Mouse (Mus musculus): Measurements from ENCODE around the gene Unc79.

The Unc79 gene

DNA sequence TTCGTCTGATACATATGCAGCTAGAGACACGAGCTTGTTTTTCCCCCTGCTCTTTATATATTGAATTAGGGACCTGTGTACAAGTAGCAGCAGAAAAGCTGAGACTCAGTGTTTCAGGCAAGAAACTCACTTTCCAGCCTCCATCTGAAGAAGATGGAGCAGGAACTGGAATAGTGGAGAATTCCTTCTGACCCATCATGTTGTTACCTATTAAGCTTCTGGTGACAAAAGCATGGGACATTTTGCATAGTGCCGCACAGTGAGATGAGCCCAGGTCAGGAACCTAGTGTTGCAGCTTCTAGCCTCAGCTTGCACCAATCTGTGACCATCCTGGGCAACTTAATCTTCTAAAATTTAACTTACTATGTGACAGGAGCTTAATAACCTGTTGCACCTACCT is 92.7 kb downstream of the Unc79 start:
- no peak for DNase-seq (ENCODE audit: low read depth, low spot score)

DNA sequence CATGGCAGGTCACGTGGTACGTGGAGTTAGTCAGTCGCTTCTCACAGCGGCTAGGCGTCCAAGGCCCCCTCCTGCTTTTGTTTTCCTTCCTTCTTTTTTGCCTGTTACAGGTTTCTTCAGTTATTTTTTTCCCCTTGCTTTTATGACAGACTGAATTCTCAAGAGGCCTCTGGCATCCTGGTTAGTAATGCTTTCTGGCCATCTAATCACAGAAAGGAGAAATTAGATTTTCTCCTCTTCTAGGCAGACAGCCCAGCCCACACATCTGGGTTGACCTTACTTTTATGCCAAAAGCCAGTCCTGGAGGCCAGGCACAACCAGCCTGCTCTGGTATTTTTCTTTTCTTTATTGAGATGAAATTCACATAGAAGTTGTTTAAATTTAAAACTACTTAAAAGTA is 94.1 kb downstream of the Unc79 start:
- DNase-seq (ENCODE audit: low read depth, low spot score) = no peak

DNA sequence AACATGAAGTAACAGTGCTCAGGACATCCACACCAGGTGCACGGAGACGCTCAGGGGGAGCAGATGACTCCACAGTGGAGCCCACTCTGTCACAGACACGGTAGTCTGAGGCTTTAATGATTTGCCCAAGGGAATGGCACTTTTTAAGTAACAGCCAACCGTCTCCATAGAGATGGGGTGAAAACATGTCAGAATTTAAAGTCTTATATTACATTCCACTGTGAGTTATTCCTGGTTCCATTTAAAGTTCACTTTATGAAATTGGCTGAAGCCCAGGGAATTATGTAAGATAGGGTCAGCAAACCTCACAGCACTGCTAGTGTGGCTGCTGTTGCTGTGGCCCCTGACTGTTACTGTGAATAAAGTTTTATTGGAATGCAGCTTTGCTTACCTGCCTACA is 95.8 kb downstream of the Unc79 start:
- no peak for DNase-seq (ENCODE audit: low read depth, low spot score)

DNA sequence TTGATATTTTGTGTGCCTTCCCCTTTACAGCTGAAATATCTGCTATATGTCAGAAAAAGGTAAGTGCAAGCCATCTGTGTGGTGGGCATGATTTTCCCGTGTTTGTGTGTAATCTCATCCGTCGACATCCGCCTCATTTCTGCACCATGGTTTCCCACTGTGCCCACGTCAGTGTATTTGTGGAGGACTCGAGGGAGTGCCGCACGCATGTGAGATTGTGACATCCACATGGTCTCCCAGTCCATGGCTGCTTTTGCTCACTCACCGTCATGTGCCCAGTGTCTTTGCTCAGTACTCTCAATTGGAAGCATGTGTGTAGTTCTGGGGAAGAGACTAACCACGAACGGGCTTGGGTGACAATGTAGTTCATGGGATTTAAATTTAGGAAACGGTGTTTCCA is 101.2 kb downstream of the Unc79 start:
- DNase-seq (ENCODE audit: low read depth, low spot score) = no peak

DNA sequence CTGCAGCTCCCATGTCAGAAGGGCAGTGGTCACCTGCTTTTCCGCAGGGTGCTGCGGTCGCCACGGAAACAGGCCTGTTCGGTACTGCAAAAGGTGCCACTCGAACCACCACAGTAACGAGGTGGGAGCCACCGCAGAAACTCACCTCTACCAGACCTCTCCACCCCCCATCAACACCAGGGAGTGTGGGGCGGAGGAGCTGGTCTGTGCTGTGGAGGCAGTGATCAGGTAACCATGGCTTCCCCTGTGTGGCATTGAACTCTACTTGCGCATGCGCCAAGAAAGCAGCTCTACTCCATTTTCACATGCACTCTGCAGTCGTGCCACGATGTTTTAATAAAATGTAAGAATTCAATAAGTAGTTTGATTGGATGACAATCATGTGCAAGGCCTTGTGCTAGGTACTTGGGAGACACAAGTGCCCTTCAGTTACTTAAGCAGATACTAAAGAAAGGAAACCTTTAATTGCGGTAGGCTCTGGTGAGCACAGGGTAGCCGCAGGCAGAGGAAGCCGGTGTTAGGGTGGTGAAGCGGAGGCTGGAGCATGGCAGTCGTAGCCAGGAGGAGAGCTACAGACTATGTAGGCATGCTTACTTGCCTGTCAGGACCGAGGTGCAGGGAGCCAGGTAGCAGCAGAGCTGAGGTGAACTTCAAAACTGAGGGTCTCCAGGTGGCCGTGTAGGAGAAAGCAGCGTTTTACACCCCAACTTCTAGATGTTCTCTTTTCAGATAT is 110.8 kb downstream of the Unc79 start:
- no peak for DNase-seq (ENCODE audit: low read depth, low spot score)

DNA sequence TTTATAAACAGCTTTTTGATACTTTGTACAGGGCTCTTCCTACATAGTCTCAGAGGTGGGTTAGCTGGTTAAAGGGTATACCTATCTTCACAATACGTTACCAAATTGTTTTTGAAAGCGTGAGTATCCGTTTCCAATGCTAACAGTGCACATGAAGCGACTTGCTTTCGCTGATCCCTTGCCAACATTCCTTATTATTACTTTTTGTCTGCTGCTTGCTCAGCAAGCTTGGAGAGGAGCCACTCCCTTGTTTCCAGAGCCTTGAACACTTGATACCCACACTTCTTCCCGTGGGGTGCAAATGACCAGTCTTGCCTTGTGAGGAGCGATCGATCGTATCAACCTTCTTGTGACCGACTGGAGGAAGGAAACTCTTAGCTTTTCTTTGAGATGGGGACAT is 112.1 kb downstream of the Unc79 start:
- no peak for DNase-seq (ENCODE audit: low read depth, low spot score)

DNA sequence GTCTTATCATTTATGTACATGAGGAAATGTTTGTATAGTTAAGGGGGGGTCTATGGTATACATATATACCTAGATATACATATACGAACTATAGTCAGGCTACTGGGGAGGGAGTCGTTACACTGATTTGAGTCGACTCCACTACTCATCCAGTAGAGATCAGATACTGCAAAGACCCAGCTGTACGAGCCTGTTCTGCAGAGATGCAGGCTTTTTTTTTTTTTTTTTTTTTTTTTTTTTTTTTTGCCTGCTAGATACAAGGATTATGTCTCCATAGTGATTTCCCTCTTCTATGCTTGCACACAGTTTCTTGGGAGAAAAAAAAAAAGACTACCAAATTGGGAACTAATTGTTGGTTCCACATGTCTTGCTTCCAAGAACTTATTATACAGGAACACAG is 113.5 kb downstream of the Unc79 start:
- DNase-seq (ENCODE audit: low read depth, low spot score) = peak; percentile 59

DNA sequence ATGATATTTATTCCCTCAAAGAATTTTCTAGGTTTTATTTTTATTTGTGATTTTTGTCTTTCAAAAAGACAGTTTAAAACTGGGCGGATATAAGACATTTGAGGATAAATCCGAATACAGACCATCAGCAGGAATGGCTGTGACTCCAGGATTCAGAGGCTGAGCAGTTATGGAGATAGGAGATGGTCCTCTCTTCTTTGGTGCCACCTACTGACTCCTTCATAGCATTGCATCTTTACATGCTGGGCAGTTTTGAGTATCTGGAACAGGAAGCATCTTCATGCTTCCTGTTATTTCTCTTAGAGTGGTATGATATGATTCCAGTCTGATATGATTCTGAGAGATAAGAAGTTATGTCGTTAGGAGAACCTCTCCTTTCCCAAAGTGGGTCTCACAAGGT is 116.3 kb downstream of the Unc79 start:
- DNase-seq (ENCODE audit: low read depth, low spot score) = peak; percentile 83

DNA sequence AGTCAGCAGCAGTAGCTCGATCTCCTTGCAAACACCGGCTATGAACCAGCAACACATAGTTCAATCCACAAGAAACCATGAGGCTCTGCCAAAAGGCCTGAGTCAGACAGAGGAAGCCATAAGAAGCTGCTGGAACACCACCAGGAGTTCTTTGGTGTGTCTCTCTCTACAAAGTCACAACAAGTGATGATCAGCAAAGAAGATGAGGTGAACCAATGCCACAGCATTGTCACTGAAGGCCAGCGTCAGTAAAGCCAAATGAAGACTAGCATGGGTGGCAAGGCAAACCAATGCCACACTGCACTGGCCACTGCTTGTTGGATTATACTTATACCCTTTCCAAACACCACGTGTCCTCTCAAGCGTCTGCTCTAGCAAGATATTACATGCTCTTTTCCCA is 119.5 kb downstream of the Unc79 start:
- no peak for DNase-seq (ENCODE audit: low read depth, low spot score)

DNA sequence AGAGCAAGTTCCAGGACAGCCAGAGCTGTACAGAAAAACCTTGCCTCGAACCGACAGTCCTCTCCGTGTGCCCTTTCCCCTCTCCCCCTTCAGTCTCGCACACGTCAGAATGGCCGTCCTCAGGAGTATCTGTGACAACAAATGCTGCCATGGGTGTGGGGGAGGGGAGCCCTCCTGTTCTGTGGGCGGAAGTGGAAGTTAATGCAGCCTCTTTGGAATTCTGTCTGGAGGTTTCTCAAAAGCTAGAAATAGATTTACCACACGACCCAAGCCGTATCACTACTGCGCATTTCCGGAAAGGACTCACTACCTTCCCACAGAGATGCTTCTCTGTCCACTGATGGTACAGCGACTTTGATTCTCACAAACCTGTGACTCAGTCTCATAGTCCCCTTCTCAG is 120.9 kb downstream of the Unc79 start:
- DNase-seq (ENCODE audit: low read depth, low spot score) = peak; percentile 45

DNA sequence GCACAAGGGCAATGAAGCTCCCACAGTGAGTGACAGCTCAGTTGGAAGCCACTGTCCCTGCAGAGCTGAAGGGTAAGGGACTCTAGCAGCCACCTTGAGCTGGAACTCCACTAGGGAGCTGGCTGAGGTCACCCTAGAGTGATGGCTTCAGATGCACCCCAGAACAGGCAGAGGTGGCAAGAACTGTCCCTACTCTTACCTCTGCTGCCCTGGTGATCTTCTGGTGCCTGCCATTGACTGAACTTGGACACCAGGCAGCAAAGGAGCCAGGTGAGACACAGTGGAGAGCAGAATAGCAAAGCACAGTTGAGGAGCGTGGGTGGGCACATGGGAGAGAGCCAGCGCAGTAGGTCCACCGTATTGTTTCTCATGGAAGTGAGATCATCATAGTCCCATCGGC is 125.3 kb downstream of the Unc79 start:
- no peak for DNase-seq (ENCODE audit: low read depth, low spot score)

DNA sequence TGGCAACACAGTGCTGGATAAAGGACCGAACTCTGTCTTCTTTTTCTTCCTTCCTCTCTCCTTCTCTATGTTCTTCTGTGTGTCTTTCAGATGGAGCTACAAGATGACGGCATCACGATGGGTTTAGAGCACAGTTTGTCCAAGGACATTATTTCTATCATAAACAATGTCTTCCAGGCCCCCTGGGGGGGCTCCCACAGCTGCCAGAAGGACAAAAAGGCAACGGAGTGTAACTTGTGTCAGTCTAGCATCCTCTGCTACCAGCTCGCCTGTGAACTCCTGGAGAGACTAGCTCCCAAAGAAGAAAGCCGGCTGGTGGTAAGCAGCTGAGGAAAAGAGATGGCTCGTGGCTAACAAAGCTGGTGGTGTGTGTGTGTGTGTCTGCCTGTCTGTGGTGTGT is 130.1 kb downstream of the Unc79 start:
- DNase-seq (ENCODE audit: low read depth, low spot score) = no peak

DNA sequence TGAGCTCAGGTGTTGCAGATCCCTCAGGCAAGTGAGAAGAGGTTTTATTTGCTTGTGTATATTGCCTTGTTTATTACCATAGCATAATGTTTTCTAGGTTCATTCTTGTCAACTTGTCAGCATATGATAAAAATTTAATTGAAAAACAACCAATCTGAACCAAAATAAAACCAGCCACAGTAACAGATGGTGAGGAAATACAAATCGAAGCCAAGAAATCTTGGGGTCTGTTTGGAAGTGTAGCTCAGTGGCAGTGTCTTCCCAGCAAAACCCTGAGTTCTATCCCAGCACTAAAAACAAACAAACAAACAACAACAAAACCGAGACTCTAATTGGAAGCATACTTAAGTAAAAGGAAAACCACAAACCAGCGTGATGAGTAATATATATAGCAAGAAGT is 131.4 kb downstream of the Unc79 start:
- no peak for DNase-seq (ENCODE audit: low read depth, low spot score)

DNA sequence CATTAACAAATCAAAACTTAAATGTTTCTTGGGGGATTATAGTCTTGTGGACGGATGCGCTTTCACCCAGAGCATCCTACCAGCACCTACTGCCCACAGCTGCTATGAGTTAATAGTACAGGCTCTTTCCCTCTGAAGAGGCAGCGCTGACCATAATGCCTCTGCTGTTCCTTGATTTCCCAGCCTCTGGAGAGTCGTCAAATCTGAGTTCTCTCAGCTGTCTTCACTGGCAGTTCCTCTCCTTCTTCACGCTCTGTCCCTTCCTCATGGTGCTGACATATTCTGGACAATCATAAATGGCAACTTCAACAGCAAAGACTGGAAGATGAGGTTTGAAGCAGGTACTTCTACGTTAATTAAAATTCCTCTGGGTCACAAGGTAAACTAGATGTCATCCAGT is 143.2 kb downstream of the Unc79 start:
- no peak for DNase-seq (ENCODE audit: low read depth, low spot score)

DNA sequence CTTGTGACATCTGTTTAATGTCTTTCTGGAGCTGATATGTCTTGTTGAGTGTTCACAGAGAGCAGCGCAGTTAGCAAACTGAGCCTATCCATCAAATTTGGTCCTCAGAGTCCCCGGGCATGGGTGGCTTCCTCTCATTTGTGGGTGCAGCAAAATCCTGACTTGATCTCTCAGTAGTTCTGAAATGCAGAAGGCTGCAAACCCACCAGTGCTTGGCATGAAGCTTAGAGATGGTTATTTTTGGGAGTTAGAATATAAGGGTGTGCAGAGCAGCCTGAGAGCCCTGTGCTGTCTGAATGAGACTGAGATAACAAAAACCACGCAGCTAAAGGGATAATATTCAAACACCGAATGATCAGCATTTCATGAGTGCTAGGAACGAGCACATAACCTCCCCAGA is 146.5 kb downstream of the Unc79 start:
- peak; percentile 60 for DNase-seq (ENCODE audit: low read depth, low spot score)

DNA sequence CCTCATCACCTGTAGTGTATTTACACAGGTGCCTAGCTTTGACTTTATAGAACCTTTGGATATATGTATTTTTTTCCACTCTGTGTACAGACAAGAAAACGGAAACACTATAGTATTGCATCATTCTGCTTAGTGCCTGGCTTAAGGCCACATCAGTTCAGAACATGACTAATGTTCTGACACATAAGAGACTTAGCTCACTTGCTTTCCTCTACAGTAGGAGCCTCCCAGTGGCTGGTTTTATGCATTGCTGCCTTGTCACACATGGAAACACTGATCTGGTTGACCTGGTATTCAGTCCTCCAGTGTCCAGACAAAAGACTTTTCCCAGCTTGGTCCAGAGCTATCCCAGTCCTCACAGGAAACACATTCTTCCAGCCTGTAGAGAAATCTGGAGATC is 150.5 kb downstream of the Unc79 start:
- peak; percentile 80 for DNase-seq (ENCODE audit: low read depth, low spot score)

DNA sequence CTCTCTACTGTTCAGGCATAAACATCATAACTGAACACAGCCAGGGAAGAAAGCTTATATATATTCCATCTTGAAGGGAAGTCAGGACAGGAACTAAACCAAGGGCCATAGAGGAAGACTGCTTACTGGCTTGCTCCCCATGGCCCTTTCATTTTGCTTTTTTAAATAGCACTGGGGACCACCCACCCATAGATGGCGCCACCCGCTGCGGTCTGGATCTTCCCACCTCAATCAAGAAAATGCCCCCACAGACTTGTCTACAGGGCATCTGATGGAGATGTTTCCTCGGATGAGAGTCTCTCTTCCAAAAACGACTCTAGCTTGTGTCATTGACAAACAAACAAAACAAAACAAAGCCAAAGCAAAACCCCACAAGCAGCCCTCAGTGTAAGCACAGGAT is 151.4 kb downstream of the Unc79 start:
- no peak for DNase-seq (ENCODE audit: low read depth, low spot score)

DNA sequence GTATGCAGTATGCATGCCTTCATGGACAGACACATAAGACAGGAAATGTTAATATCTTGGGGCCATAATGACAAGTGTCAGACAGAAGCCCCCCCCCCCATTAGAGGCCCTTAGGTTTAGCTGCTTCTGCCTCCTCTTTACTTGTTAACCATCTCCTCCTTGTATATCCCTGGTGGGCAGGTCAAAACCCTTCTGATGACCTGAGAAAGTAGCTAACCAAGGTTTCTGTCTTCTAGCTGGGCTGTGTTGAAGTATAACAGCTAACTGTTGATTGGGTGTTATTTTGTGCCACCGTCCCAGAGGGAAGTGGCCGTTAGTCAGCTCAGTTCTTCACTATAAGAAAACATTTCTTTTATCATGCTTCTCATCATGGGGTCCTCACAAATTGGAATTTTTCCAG is 154.4 kb downstream of the Unc79 start:
- no peak for DNase-seq (ENCODE audit: low read depth, low spot score)

DNA sequence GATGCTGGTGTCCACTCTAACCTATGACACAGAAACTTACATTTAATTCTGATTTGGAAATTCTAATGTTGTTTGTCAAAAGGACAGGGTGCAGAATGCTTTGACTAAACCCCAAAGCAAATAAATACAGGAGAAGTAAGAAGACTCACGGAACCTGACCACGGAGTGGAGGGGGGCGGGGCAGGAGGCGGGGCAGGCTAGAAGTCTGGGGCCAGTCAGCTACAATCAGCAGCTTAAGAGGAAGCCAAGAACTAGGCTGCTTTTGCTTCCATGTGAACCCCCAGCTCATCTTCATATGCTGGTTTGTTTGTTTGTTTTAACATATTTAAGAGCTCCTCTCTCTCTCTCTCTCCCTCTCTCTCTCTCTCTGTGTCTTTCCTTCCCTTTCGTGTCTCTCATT is 154.9 kb downstream of the Unc79 start:
- no peak for DNase-seq (ENCODE audit: low read depth, low spot score)

DNA sequence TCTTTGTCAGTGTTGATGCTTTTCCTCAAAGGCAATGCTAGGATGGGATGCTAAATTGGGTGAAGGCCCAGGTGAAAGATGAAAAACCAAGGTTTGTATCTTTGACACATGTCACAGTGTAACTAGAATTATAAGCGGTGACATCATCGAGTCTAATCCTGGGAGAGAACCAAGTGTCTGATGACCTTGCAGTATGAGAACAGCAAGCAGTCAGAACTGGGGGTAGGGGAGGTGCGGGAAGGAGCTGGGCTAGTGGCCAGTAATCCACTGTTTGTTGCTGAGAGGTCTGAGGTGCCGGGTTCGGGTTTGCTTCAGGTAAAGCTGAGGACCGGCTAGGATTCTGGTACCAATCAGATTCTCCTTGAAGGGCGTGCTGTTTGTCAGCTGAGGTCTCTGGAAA is 160.6 kb downstream of the Unc79 start:
- DNase-seq (ENCODE audit: low read depth, low spot score) = no peak

DNA sequence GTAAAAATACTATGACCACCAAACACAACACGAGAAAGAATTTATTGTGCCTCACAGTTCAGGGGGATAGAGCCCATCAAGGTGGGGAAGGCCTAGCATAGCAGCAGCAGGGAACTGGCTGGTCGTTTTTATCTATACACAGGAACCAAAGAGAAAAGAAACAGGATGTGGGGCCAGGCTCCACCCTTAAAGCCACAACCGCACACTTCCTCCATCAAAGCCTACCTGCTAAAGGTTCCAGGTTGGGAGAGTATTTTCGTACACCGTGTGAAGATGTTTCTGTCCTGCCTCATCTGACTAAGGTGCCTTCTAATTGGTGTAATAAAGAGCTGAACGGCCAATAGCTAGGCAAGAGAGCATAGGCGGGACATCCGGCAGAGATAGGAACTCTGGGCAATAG is 168.0 kb downstream of the Unc79 start:
- no peak for DNase-seq (ENCODE audit: low read depth, low spot score)

DNA sequence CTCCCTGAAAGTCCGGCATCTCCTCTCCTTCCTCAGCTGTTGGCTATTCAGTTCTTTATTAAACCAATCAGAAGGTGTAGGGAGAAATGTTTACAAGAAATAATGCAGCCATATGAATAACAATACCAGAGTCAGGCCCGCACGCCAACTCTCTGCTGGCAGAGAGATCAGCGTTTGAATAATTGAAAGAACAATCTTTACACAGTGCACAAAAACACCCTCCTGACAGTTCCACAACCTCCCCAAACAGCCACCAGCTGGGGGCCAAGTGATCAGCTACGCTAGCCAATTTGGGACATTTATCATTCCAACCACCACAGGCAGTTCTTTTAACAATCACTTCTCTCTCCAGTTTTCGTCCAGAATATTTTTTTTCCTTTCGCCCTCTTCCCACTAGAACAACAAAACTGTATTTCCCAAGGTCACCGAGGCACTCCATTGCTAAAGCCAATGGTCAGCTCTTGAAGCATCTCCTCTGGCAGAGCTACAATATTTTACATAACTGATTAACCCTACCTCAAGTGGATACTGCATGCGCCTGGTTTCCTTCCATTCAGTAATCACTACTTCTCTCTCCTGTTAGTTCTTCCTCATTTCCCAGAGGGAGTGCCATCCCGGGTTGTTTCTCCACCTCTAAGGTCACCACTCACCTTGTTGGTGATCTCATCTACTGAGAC is 169.0 kb downstream of the Unc79 start:
- DNase-seq (ENCODE audit: low read depth, low spot score) = no peak

DNA sequence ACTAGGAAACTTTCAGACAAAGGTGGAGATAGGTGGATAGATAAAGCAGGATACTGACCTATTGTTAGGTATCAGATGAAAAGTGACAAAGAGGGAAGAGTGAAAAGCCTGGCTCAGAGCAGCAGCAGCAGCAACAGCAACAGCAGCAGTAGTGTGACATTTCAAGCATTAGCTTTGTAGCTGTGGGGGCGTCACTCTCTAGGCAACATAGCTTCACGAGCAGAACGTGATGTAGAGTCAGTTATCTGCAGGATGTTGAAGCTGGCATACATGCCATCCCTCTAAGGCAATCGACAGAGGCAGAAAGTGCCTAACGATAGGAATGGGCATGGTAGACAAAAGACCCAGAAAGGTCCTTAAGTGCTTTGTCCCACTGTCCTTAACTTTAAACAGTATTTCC is 173.3 kb downstream of the Unc79 start:
- DNase-seq (ENCODE audit: low read depth, low spot score) = peak; percentile 79

DNA sequence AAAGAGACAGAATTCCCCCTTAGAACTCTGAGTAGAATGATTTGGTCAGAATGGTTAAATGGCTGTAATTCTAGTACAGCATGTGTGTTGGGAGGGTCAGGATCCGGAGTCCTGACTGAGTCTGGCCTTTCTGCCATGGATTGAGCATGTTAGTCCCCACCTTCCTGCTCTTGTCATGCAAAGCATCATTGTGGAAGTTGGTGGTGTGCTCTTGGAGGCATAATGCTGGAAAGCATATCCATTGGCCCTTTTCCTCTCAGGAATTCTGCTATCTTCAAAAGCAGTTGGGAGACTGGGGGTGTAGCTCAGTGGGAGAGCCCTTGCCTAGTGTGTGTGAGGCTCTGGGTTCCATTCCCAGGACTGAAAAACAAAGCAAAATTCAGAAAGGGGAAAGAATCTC is 175.2 kb downstream of the Unc79 start:
- DNase-seq (ENCODE audit: low read depth, low spot score) = no peak
